Mouse (Mus musculus) CD4-positive naive resting alpha-beta T cell, adult 57 days (primary cell): ENCODE results near the gene Olfr1046. TPM values are rescaled to one million over a fixed set of nuclear protein-coding genes. Genes with fewer than 3 reads are reported as not detected.

Experiments
- total RNA-seq: library from RNA; stranded (reverse); gene quantifications from one replicate; pipeline ENCODE4 v1.2.4, GENCODE M21; 2023

The Olfr1046 gene
- total RNA-seq, result not detected

DNA sequence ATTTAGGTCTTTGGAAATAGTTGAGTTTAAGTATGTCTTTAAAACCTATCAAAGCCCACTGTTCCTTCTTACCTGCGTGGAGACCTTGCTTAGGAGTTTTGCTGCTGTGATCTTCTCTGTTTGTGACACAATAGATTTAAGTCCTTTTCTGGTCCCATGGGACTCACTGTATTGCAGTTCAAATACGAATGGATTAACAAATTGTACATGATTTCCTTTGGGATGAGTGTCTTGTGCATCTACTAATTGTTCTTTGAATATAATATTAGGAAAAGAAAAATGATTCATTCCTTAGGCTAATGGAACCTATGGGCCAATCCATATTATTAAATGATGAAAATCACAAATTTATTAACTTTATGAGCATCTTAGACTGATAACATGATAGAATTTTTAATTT, at the start of gene Olfr1046:
Olfr1046 (minus strand) TSS at position 101 of the 400 bp plus-strand sequence.

DNA sequence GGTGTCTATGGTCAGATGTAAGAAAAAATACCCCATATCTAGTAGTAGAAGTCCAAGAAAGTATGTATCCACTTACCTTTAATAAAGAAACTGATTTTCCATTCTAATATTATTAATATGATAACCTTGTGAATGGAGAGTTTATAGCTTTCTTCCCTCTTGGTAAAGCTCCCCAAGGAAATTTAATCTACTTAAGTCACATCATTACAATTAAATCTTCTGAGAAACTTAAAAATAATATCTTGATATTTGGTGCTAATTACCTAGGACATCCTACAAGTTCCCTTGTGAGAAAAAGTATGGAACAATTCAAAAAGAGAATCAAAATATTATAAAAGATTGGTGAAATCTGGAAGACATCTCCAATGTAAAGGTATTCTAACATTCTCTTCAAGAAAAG, 39.1 kb upstream of the Olfr1046 start, which contains the start of gene Olfr1049:
Olfr1049 (minus strand) TSS at position 101 of the 400 bp plus-strand sequence.

DNA sequence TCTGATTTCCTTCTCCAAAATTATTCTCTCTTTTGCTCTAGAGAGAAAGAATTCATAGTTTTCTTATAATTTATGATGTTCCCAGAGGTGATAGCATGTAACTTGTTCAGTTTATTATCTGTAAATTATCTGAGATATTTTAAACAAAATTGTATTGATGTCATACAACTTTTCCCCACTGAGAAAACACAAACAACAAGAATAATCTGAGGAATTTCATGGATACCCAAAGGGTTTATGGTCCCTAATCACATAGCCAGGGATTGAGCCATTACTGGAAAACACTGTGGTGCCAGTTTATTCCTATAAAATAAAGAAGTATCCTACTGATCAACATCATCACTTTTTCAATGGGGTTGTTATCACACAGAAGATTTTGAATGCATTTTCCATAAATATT, 21.1 kb upstream of the Olfr1046 start, which contains the start of gene Olfr1048:
Olfr1048 (minus strand) TSS at position 101 of the 400 bp plus-strand sequence.

DNA sequence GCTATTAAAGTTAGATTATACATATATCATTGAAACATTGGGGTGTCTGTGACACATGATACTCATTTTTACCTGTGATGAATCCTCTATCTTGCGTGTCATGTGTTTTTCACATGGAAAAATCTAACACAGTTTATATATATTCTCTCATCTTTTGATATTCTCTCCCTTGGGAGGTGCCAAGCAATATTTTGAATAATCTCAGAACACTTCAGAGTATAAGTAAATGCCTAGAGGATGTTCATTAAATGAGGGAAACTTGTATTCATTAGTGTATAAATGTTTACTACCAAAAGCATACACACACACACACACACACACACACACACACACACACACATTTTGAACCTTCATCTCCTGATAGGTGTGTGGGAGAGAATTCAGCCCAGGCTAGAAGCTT, 12.2 kb upstream of the Olfr1046 start, which contains the start of gene Olfr1047:
Olfr1047 (minus strand) TSS at position 101 of the 400 bp plus-strand sequence.

DNA sequence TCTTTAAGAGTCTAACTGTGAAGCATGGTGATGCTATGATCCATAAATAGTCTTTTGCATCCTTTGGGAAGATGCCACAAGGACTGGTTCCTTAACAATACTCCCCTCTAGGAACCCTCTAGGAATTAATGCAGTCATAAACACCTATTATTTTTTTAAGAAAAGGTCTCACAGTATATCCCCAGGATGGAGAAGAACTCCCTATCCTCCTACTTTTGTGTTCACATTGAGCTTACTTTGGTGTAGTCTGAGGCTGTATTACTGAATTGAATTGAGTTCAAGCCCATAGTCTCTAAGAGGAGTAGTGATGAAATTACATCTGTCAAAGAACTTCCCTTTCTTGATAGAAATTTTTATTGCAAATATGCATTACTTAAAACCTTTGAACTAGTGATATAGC, 16.2 kb downstream of the Olfr1046 start, which contains the start of gene Olfr1045:
Olfr1045 (minus strand) TSS at position 101 of the 400 bp plus-strand sequence.

DNA sequence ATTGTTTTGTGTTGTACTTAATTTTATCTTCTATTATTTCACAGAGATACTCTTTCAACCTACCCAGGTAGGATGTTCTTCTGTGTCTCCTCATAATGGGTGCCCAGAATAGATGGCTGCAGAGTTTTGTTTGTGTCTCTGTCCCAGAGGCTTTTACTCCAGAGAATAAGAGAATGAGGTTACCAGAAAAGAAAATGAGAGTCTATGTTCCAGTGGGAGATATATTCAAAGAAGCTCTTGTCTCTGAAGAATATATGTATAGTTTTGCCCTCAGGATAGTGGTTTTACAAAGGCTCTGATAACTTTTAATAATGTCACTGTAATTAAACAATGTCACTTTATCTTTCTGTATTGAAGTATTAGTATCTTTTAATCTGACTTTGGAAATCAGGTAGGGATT, 33.5 kb downstream of the Olfr1046 start, which contains the start of gene Olfr52:
Olfr52 (minus strand) TSS at position 101 of the 400 bp plus-strand sequence.

DNA sequence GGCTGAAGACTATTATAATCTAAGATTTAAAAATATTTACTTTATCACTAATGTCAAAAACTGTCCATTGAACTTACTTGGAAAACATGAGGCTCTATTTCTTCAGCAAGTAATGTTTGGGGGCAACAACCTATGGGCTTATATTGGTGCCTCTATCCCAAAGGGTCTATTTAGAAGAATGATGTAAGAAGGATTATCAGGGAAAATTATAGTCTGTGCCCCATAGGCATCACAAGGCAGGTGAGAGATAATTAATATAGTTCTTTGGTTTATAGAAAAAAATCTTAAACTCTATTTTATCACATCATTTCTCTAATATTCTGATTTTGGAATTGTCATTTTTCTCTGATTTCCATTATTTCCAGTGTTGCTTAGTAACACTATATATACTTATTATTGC, 41.4 kb downstream of the Olfr1046 start, which contains the start of gene Olfr1044:
Olfr1044 (minus strand) TSS at position 101 of the 400 bp plus-strand sequence.

DNA sequence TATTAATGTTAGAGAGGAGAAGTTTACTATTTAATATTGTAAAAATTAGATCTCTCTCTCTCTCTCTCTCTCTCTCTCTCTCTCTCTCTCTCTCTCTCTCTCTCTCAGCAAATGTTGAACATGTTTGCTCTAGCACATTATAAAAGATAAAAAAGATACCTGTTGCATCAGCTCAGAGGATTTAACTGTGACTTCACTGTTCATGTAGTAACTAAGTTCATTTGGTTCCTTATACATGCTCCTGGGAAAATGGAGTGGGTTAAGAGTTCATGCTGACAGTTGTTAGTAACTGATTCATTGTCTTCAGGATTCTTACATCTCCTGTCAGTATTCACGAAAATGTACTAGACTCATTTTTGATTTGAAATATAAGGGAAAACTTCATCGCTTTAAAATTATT, 51.7 kb downstream of the Olfr1046 start, which contains the start of gene Olfr1043:
Olfr1043 (minus strand) TSS at position 101 of the 400 bp plus-strand sequence.

Other genes starting within 250 kb of the Olfr1046 start
- not detected for gene Olfr1029, start 245.4 kb downstream of the Olfr1046 start, total RNA-seq
- not detected for gene Olfr1030, start 240.0 kb downstream of the Olfr1046 start, total RNA-seq
- not detected for gene Olfr1031, start 229.0 kb downstream of the Olfr1046 start, total RNA-seq
- not detected for gene Olfr1032, start 213.8 kb downstream of the Olfr1046 start, total RNA-seq
- gene Olfr1033, start 198.7 kb downstream of the Olfr1046 start, total RNA-seq, result not detected
- not detected for gene Olfr1034, start 173.5 kb downstream of the Olfr1046 start, total RNA-seq
- not detected for gene Olfr1036, start 145.3 kb downstream of the Olfr1046 start, total RNA-seq
- gene Olfr1037, start 131.9 kb downstream of the Olfr1046 start, total RNA-seq, result not detected
- not detected for gene Olfr1039, start 83.4 kb downstream of the Olfr1046 start, total RNA-seq
- not detected for gene Olfr1040, start 72.6 kb downstream of the Olfr1046 start, total RNA-seq
- not detected for gene Olfr1042, start 57.5 kb downstream of the Olfr1046 start, total RNA-seq
- gene Olfr1043, start 51.8 kb downstream of the Olfr1046 start, total RNA-seq, result not detected
- not detected for gene Olfr1044, start 41.5 kb downstream of the Olfr1046 start, total RNA-seq
- gene Olfr52, start 33.6 kb downstream of the Olfr1046 start, total RNA-seq, result not detected
- gene Olfr1045, start 16.3 kb downstream of the Olfr1046 start, total RNA-seq, result not detected
- not detected for gene Olfr1047, start 12.1 kb upstream of the Olfr1046 start, total RNA-seq
- not detected for gene Olfr1048, start 21.0 kb upstream of the Olfr1046 start, total RNA-seq
- not detected for gene Olfr1049, start 39.0 kb upstream of the Olfr1046 start, total RNA-seq
- not detected for gene Olfr1051, start 59.8 kb upstream of the Olfr1046 start, total RNA-seq
- not detected for gene Olfr1052, start 73.1 kb upstream of the Olfr1046 start, total RNA-seq
- not detected for gene Olfr1053, start 96.0 kb upstream of the Olfr1046 start, total RNA-seq
- gene Olfr1054, start 116.1 kb upstream of the Olfr1046 start, total RNA-seq, result not detected
- not detected for gene Olfr1055, start 131.0 kb upstream of the Olfr1046 start, total RNA-seq
- not detected for gene Olfr1056, start 143.2 kb upstream of the Olfr1046 start, total RNA-seq
- gene Olfr1057, start 159.1 kb upstream of the Olfr1046 start, total RNA-seq, result not detected
- gene Olfr1058, start 169.2 kb upstream of the Olfr1046 start, total RNA-seq, result not detected
- not detected for gene Olfr1061, start 194.7 kb upstream of the Olfr1046 start, total RNA-seq
- gene Olfr1062, start 207.4 kb upstream of the Olfr1046 start, total RNA-seq, result not detected
- gene Olfr1065, start 231.3 kb upstream of the Olfr1046 start, total RNA-seq, result not detected
- not detected for gene Olfr1066, start 237.0 kb upstream of the Olfr1046 start, total RNA-seq